Comparison of ENCODE assay signal across 8 mouse cellular contexts in the genomic region with DNA sequence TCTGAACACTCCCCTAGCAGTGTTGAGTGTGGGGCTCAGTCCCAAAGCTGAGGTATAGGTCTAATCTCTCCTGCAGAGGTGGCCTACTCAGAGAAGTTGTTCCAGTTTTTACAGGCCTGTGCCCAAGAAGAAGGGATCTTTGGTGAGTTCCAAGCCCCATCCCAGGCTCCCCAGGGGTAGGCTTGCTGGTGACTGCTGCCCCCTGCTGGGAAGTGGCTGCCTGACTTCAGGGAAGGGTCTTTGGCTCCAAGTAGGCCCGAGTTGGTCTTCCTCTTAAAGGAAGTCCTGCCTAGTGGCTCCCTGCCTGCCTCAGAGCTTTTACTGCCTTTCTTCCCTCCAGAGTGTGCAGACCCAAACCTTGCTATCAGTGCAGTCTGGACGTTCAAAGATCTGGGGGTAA. TPM values are rescaled to one million over a fixed set of nuclear protein-coding genes. Genes with fewer than 3 reads are reported as not detected.
DNase-seq lines count a peak whose midpoint lies in the region; ATAC-seq lines count a peak whose summit lies in the region.

No protein-coding gene starts in this region.

- no peaks in the 10 kb centered on the region for H3K27me3 ChIP-seq in hindbrain, embryonic 10.5 days (ENCODE audit: insufficient read depth, poor library complexity, severe bottlenecking)
- H3K27me3 ChIP-seq in hindbrain, embryonic 12.5 days = no peaks in the 10 kb centered on the region
- H3K27me3 ChIP-seq in embryonic facial prominence, embryonic 11.5 days (ENCODE audit: control insufficient read depth, insufficient read depth, low read length) = no peaks in the 10 kb centered on the region

- 45% methylated on average over 2 of the region's 2 CpGs for WGBS in hindbrain, embryonic 10.5 days
- WGBS in hindbrain, embryonic 12.5 days = 60% methylated on average over 2 of the region's 2 CpGs
- WGBS in embryonic facial prominence, embryonic 11.5 days = 48% methylated on average over 2 of the region's 2 CpGs

- peaks cover 59% of the 10 kb centered on the region for H3K36me3 ChIP-seq in hindbrain, embryonic 10.5 days
- H3K36me3 ChIP-seq in hindbrain, embryonic 12.5 days = peaks cover 33% of the 10 kb centered on the region
- H3K36me3 ChIP-seq in embryonic facial prominence, embryonic 11.5 days (replicated peaks; ENCODE audit: control insufficient read depth, insufficient read depth, low read depth, low read length) = no peaks in the 10 kb centered on the region

- no peak overlapping the region for H3K4me3 ChIP-seq in hindbrain, embryonic 10.5 days
- no peak overlapping the region for H3K4me3 ChIP-seq in hindbrain, embryonic 12.5 days
- no peak overlapping the region for H3K4me3 ChIP-seq in embryonic facial prominence, embryonic 11.5 days (ENCODE audit: low read depth, low read length)

- peak; percentile 48 for DNase-seq in hindbrain, embryonic 10.5 days (ENCODE audit: low spot score)
- peak; percentile 14 for DNase-seq in urinary bladder, postnatal 25 days (ENCODE audit: low spot score)
- no peak for DNase-seq in urinary bladder, postnatal 14 days (ENCODE audit: low spot score)
- peak; percentile 58 for DNase-seq in embryonic facial prominence, embryonic 11.5 days (ENCODE audit: low spot score)
- no peak for DNase-seq in gastrocnemius, adult 18-20 months (ENCODE audit: low spot score)
- no peak for DNase-seq in cerebellum, adult 11-12 months

- no peak for ATAC-seq in hindbrain, embryonic 12.5 days (ENCODE audit: low FRiP score)
- no peak for ATAC-seq in embryonic facial prominence, embryonic 11.5 days (replicated peaks; ENCODE audit: insufficient number of reproducible peaks, low FRiP score, low TSS enrichment, low read depth)
- peak; percentile 61; the same call in 1 of the 2 replicates for ATAC-seq in megakaryocyte progenitor cell, adult 5-6 weeks (replicated peaks; ENCODE audit: poor library complexity)

- H3K9ac ChIP-seq in hindbrain, embryonic 12.5 days = no peak overlapping the region
- H3K9ac ChIP-seq in embryonic facial prominence, embryonic 11.5 days (replicated peaks; ENCODE audit: low read length) = no peak overlapping the region

- H3K27ac ChIP-seq in hindbrain, embryonic 10.5 days = no peak overlapping the region
- no peak overlapping the region for H3K27ac ChIP-seq in hindbrain, embryonic 12.5 days
- H3K27ac ChIP-seq in embryonic facial prominence, embryonic 11.5 days (replicated peaks; ENCODE audit: low read depth, low read length) = no peak overlapping the region

- H3K9me3 ChIP-seq in hindbrain, embryonic 10.5 days = no peaks in the 10 kb centered on the region
- no peaks in the 10 kb centered on the region for H3K9me3 ChIP-seq in hindbrain, embryonic 12.5 days (replicated peaks)
- H3K9me3 ChIP-seq in embryonic facial prominence, embryonic 11.5 days (replicated peaks; ENCODE audit: control insufficient read depth, low read length) = no peaks in the 10 kb centered on the region

- no peak overlapping the region for H3K4me2 ChIP-seq in hindbrain, embryonic 12.5 days (replicated peaks)
- no peak overlapping the region for H3K4me2 ChIP-seq in embryonic facial prominence, embryonic 11.5 days (ENCODE audit: low read depth, low read length)

- no peaks in the 10 kb centered on the region for H3K4me1 ChIP-seq in hindbrain, embryonic 10.5 days (replicated peaks)
- no peaks in the 10 kb centered on the region for H3K4me1 ChIP-seq in hindbrain, embryonic 12.5 days
- H3K4me1 ChIP-seq in embryonic facial prominence, embryonic 11.5 days (ENCODE audit: control insufficient read depth, insufficient read depth, low read length) = no peaks in the 10 kb centered on the region

RNA-seq across cellular contexts. Expression of a gene that starts 9.2 kb away (rescaled TPM):
- 20.5 and 27.1 TPM in 2 replicates for polyA plus RNA-seq in hindbrain, embryonic 10.5 days (2016; fragmentation: Nextera tagmentation; extraction: Ambion mirVana)
- 29.4 and 30.8 TPM in 2 replicates for polyA plus RNA-seq in hindbrain, embryonic 12.5 days (2016; fragmentation: Nextera tagmentation; extraction: Ambion mirVana)
- polyA plus RNA-seq in embryonic facial prominence, embryonic 11.5 days (2014; fragmentation: Nextera tagmentation; extraction: Ambion mirVana) = 24.0 and 24.8 TPM in 2 replicates
- 23.5 and 23.7 TPM in 2 replicates for total RNA-seq in megakaryocyte progenitor cell, adult 5-6 weeks (2015)
- total RNA-seq in megakaryocyte progenitor cell, adult 5-6 weeks (2017) = 5.7 and 6.9 TPM in 2 replicates
- total RNA-seq in gastrocnemius, adult 18-20 months (2021) = 10 to 100 TPM; 22.0 to 22.8 TPM

RNA-seq across cellular contexts. Expression of a gene that starts 10.1 kb away (rescaled TPM):
- 0.10 and 0.24 TPM in 2 replicates for polyA plus RNA-seq in hindbrain, embryonic 10.5 days (2016; fragmentation: Nextera tagmentation; extraction: Ambion mirVana)
- polyA plus RNA-seq in hindbrain, embryonic 12.5 days (2016; fragmentation: Nextera tagmentation; extraction: Ambion mirVana) = 0.12 and 0.15 TPM in 2 replicates
- 0.31 TPM in 1 of 2 replicates, not detected in the other for polyA plus RNA-seq in embryonic facial prominence, embryonic 11.5 days (2014; fragmentation: Nextera tagmentation; extraction: Ambion mirVana)
- not detected in 2 replicates for total RNA-seq in megakaryocyte progenitor cell, adult 5-6 weeks (2015)
- total RNA-seq in megakaryocyte progenitor cell, adult 5-6 weeks (2017) = 0.12 TPM in 1 of 2 replicates, not detected in the other
- not detected for total RNA-seq in gastrocnemius, adult 18-20 months (2021)

Comparison
In these comparisons a context has a peak if more than half of its experiments do, and no peak if none do; other contexts are left out.
1. DNase-seq: peak in hindbrain, embryonic 10.5 days (single experiment), urinary bladder, postnatal 25 days (single experiment) and embryonic facial prominence, embryonic 11.5 days (single experiment); none in urinary bladder, postnatal 14 days (single experiment), gastrocnemius, adult 18-20 months (single experiment) and cerebellum, adult 11-12 months (single experiment).